Mouse (Mus musculus): Measurements from ENCODE around the gene Atxn7.

Gene Atxn7

DNA sequence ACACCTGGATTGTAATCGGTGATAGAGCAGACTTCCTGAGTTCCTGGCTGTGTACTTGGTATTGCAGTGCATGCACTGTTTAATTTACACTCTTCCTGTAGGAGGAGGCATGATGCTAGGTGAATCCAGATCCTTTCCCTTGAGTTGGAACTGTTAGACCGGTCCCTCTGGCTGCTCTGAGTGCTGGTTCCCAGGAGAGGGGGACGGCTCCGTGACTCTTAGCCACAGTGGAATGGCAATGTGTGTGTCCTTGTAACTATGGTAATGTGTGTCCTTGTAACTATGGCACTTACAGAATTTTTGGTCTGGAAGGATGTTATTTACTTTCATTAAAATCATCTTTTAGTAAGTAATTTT is 103.9 kb downstream of the Atxn7 start:
- no peak for DNase-seq

GRCm38 (mm10) chr14:14066241-14066640 is 105.0 kb downstream of the Atxn7 start:
- no peak for DNase-seq

- DNase-seq, result peak; percentile 76
These were observed 106.6 kb downstream of the Atxn7 start for GRCm38 (mm10) chr14:14067648-14068472.

GRCm38 (mm10) chr14:14068553-14068952 is 107.3 kb downstream of the Atxn7 start:
- DNase-seq, result no peak

DNA sequence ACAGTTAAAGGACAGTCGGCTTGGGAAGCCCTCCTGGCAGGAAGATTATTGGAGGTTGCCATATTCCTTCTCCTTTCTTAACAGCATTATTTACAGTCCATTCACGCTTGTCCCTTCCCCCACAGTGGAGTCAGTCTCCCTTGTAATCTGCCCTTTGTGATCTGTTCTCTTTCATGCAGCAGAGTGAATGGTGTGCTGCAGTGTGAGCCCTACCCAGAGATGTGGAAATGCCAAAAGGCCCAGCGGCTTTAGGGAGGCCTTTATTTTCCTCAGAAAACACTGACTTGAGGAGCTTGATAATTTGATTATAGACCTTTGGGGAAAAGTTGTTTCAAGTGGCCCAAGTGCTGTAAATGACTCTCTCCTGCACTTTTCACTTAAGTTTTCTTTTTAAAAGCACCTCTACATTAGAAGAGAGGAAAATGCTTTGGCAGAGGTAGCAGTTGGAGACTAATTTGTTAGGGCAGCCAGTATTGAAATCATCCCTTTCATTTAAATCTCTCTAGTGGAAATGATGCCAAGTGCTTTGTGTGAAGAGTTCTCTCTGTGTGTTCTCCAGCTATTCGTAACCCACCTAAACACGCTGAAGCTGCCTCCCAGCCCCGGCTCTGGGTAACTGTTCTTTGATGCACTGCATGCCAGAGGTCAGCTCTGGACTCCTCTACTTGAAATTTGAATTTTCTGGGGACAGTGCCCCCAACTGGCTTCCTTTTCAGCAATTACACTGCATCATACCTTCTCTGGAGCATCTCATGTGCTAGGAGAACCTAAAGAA is 109.5 kb downstream of the Atxn7 start:
- DNase-seq, result no peak

GRCm38 (mm10) chr14:14071456-14071855 is 110.2 kb downstream of the Atxn7 start:
- DNase-seq, result peak; percentile 43

DNA sequence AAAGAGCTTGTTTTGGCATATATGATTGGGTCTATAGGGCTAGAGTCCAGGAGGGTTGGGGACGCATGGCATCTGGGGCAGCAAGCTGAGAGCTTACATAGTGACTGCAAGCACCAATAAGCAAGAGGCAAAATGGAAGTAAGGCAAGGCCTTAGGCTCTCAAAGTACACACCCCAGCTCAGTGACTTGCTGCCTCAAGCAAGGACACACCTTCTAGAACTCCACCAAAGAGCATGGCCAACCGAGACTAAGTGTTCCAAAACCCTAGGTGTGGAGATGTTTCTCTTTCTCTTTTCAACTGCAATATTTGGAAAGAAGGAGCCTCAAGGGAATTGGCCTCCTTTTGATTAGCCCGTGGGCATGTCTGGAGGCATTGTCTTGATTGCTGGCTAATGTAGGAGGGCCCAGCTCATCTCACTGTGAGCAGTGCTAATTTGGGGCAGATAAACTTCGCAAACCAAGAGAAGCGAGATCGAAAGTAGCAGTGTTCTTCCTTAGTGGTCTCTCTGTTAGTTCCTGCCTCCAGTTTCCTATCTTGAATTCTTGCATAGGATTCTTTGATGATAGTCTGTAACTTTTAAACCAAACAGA is 119.5 kb downstream of the Atxn7 start:
- no peak for DNase-seq

DNA sequence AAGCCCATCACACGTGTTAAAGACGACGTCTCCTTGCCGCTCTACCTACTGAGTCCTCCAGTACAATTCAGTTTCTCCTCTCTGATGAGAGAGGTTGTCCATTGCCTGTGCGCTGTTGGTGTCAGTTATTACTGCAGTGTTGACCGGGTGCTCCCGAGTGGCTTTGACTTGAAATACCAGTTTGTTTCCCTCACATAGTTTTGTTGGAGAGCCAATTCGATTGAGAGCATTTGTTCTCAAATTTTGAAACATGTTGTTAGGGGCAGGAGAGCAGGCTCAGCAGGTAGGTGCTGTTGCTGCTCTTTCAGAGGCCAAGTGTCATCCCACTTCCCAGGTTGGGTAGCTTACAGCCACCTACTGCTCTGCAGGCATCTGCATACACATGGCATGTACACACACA is 122.6 kb downstream of the Atxn7 start:
- DNase-seq, result peak; percentile 52

DNA sequence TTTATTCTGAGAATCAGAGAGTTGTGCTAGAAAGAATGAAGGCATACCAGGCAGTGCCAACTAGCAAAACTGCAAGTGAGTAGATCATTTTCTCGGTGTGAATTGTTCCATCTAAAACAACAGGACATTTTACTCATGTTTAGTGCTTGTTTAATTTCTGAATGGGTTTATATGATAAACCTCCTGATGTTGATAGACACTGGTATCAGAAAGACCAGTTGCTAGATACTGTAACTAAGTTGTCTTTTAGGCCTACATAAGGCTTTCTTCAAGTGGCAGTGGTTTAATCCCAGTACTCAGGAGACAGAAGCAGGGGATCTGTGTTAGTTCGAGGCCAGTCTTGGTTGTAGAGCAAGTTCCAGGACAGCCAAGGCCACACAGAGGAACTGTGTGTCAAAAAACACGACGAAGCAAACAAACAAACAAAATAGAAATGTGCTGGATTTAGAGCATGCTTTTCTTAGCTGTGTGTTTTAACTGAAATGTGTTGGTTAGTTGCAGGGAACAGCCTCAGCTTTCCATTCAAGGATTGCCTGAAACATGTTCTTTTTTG is 125.5 kb downstream of the Atxn7 start:
- no peak for DNase-seq

- DNase-seq, result no peak
These were observed 126.1 kb downstream of the Atxn7 start for GRCm38 (mm10) chr14:14087348-14087747.

DNA sequence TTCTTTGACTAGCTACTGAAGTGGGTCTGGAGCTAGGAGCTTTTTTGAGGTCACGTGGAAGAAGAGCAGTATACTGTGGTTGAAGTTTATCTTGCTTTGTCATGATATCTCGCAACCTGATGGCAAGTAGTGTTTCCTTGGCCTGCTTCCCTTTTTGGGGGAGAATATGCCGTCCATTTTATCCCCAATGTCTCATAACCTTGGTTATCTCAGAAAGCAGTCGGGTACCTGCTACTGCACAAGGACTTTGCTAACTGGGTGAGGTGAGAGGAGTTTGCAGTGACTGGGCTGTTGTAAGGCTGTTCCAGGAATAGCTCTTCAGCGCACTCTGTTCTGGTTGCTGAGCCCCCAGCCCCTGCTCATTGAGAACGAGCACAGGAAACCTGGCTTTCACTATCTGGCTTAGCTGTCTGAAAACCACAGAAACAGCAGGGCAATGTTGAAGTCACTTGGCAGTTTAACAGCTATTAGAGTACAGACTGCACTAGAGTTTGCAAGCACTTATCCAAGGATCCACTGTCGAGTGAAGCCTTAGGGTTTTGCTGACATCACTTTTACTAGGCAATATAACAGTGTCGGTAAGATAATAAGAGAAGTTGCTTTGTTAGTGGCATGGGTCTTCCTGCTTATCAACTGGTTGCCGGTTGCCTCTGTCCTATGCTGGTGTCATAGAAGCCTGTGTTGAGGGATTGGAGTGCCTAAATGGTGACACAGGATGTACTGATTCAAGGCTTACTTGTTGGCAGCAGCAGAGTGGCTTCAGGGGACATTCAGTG is 127.0 kb downstream of the Atxn7 start:
- DNase-seq, result no peak

GRCm38 (mm10) chr14:14090571-14090970 is 129.3 kb downstream of the Atxn7 start:
- no peak for DNase-seq

DNA sequence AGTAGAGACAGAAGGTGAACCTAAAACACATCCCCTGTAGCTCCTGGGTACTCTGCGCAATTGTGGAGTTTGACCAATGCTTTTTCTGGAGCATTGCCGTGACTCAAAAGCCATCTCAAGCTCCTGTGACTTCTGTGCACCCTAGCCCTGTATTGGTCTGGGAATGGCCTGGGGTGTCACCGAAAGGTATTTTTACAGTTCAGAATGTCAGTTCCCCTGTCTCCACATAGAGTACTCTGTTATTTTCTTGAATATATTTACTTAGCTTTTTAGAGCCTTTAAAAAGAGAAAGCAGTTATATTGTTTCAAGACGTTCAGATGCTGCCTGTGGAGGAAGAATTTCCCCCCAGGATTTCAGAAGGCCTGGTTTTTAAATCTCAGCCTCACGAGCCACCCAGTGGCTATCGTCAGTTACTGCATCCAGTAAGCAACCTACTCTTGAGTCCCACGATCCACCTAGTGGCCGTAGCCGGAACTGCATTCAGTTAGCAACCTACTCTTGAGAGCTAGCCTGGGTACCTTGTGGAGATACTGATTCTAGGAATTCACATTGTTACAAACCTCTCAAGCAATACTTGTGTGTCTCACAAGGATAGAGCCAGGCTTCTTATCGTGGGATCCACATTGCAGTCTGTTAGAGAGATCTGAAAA is 137.2 kb downstream of the Atxn7 start:
- DNase-seq, result peak; percentile 96

GRCm38 (mm10) chr14:14100773-14101280 is 139.6 kb downstream of the Atxn7 start:
- DNase-seq, result no peak

DNA sequence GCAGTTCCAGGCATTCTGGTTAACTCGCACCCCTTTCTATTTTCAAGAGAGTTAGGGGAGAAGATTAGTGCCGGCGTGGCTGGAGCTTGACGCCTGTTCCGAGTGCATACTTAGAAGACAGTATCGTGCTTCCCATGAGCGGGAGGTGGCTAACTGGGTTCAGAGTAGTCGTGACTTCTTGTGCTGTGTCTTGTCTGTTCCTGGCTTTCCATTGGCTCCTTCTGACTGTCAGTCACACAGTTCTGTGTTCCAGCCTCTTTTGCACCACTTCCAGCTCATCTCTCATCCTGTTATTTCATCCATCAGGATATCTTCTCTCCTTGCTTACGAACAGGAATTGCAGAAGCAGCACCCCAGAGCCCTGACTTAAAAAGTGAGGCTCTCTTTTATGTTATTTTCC is 140.1 kb downstream of the Atxn7 start:
- DNase-seq, result no peak

- DNase-seq, result no peak
These were observed 143.1 kb downstream of the Atxn7 start for GRCm38 (mm10) chr14:14104213-14104929.

GRCm38 (mm10) chr14:14104930-14105318 is 143.7 kb downstream of the Atxn7 start:
- DNase-seq, result no peak

DNA sequence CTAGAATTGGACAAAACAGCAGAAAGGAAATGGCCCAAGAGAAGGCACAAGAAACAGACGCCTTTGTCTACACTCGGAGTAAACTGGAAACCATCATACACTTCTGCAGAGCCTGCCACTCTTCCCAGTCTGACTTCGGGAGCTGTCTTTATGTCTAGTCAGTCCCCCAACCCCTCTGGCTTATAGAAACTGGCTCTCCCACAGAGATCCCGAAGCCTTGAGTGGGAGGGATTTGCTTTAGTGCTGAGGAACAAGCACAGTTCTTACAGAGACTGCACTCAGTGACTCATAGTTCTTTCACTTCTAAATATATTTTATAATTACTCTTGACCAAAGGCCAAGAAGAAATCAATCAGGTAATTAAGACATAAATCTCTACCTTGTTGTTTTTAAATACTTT is 149.5 kb downstream of the Atxn7 start:
- DNase-seq, result no peak

DNA sequence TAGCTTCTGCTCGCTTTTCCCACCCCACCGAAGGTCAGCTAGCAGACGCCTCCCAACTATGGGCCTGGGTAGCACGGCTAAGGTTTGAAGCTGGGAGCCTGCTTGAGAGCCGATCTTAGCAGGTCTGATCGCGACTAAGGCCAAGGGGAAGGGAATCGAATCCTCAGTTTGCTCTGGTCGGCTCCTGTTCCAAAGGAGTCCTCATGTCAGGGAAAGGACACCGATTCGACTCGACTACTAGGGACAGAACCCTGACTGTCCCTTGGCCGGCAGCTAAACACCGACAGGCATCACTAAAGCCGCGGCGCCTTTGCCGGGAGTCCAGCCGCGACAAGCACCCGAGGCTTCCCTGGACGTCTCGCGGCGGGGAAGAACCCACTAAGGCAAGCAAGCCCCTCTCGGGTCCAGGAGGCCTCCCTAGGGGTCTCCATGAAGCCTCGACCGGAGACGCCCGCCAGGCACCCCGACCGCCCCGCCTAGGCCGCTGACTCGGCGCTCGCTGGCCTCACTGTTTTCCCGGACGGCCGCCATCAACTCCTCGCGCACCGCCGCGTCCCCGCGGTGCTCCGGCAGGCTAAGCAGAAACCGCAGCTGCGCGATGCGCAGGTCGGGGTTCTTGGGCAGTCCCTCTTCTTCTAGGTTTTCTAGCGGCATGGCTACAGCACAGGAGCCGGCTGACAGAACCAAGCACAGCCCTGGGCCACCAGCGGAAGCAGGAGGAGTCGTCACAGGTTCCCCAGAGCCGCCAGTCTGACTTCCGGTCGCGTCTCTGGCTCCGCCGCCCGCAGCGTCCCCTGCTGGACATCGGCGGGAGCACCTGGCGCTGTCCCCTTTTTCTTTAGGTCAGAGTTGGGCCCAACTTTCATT is 159.2 kb downstream of the Atxn7 start, which contains the start of gene Psmd6:
Psmd6 (minus strand) TSS at position 755 of the 867 bp plus-strand sequence.
- peak; percentile 92 for DNase-seq

Data from lung, postnatal 36 days (tissue).